Mouse (Mus musculus): ENCODE data around the gene Dgkh.

GRCm38 (mm10) chr14:78650379-78651095 is 82.0 kb downstream of the Dgkh start:
- TF ChIP-seq FOSL1 (IDR thresholded peaks at IDR 0.05; ENCODE audit: insufficient read depth, low read length, poor library complexity, severe bottlenecking): no peak
- no peak for TF ChIP-seq MAX (IDR thresholded peaks at IDR 0.05)
- TF ChIP-seq CTCF (IDR thresholded peaks at IDR 0.05; ENCODE audit: control insufficient read depth, insufficient read depth, insufficient read length): no peak
- no peak for TF ChIP-seq CEBPB (IDR thresholded peaks at IDR 0.05; ENCODE audit: low read depth)
- no peak for TF ChIP-seq USF1 (IDR thresholded peaks at IDR 0.05; ENCODE audit: low read depth)
- TF ChIP-seq MYOD1 (IDR thresholded peaks at IDR 0.05; ENCODE audit: control insufficient read depth, insufficient read length, low read depth): no peak
- TF ChIP-seq MYOG (IDR thresholded peaks at IDR 0.05; ENCODE audit: control insufficient read depth, extremely low read depth, insufficient read length): no peak
